In genomic region chr7:98236686-98237359, GRCm38 (mm10) we compare ENCODE assay signal across 12 mouse cellular contexts. TPM values are rescaled to one million over a fixed set of nuclear protein-coding genes. Genes with fewer than 3 reads are reported as not detected.
DNase-seq lines count a peak whose midpoint lies in the region; ATAC-seq and TF ChIP-seq lines count a peak whose summit lies in the region.
"Had no signal": no experiment of that assay in that cellular context is flagged by ENCODE, and none has a peak within 500 bp of the region (broad histone marks: within the 10 kb centered on the region; RNA-seq: fewer than 3 reads in every experiment).

No protein-coding gene starts in this region.

- H3K4me2 ChIP-seq in lung, postnatal 0 days (replicated peaks; ENCODE audit: low read depth, low read length) = no peak overlapping the region
- no peak overlapping the region for H3K4me2 ChIP-seq in hindbrain, embryonic 12.5 days (replicated peaks)
- H3K4me2 ChIP-seq: hindbrain, embryonic 15.5 days; neural tube, embryonic 12.5 days had no signal

- no peak overlapping the region for H3K4me3 ChIP-seq in lung, postnatal 0 days (ENCODE audit: low read depth, low read length)
- H3K4me3 ChIP-seq in hindbrain, embryonic 12.5 days = no peak overlapping the region
- H3K4me3 ChIP-seq: hindbrain, embryonic 15.5 days; neural tube, embryonic 12.5 days had no signal

- peak; percentile 9 for DNase-seq in lung, postnatal 0 days (ENCODE audit: low spot score)
- DNase-seq in lung, postnatal 36 days = no peak
- peak; percentile 12 to 54 for DNase-seq in frontal cortex, adult 2 months (ENCODE audit: extremely low spot score in 1 of 2, low spot score in 1 of 2)
- DNase-seq in layer of hippocampus, adult 9-10 months (ENCODE audit: low spot score) = peak; percentile 35
- DNase-seq in right cerebral cortex, postnatal 4 days = peak; percentile 63
- DNase-seq in spleen, adult 18-20 months = no peak
- DNase-seq: thymus, postnatal 4 days had no signal

- TF ChIP-seq EP300 in lung, postnatal 0 days (IDR thresholded peaks at IDR 0.05) = no peak

- no peak for ATAC-seq in lung, postnatal 0 days
- ATAC-seq in CD4-positive, CD25-positive, alpha-beta regulatory T cell, adult 4 months = no peak
- no peak for ATAC-seq in hindbrain, embryonic 12.5 days (ENCODE audit: low FRiP score)

- H3K27ac ChIP-seq in lung, postnatal 0 days (ENCODE audit: low read length) = no peak overlapping the region
- no peak overlapping the region for H3K27ac ChIP-seq in hindbrain, embryonic 12.5 days
- H3K27ac ChIP-seq: hindbrain, embryonic 15.5 days; neural tube, embryonic 12.5 days had no signal

- H3K36me3 ChIP-seq in lung, postnatal 0 days (ENCODE audit: insufficient read depth, low read length) = no peaks in the 10 kb centered on the region
- H3K36me3 ChIP-seq in hindbrain, embryonic 12.5 days = no peaks in the 10 kb centered on the region
- H3K36me3 ChIP-seq: hindbrain, embryonic 15.5 days; neural tube, embryonic 12.5 days had no signal

- no peak overlapping the region for H3K9ac ChIP-seq in lung, postnatal 0 days (replicated peaks; ENCODE audit: low read depth)
- no peak overlapping the region for H3K9ac ChIP-seq in hindbrain, embryonic 12.5 days
- H3K9ac ChIP-seq: hindbrain, embryonic 15.5 days; neural tube, embryonic 12.5 days had no signal

- no peaks in the 10 kb centered on the region for H3K27me3 ChIP-seq in lung, postnatal 0 days (replicated peaks; ENCODE audit: insufficient read depth, low read length)
- no peaks in the 10 kb centered on the region for H3K27me3 ChIP-seq in hindbrain, embryonic 12.5 days
- H3K27me3 ChIP-seq: hindbrain, embryonic 15.5 days; neural tube, embryonic 12.5 days had no signal

- H3K9me3 ChIP-seq in lung, postnatal 0 days (ENCODE audit: low read length) = no peaks in the 10 kb centered on the region
- H3K9me3 ChIP-seq in hindbrain, embryonic 12.5 days (replicated peaks) = no peaks in the 10 kb centered on the region
- H3K9me3 ChIP-seq: G1E; hindbrain, embryonic 15.5 days; neural tube, embryonic 12.5 days had no signal

- no peaks in the 10 kb centered on the region for H3K4me1 ChIP-seq in lung, postnatal 0 days (ENCODE audit: insufficient read depth, low read depth, low read length)
- no peaks in the 10 kb centered on the region for H3K4me1 ChIP-seq in hindbrain, embryonic 12.5 days
- H3K4me1 ChIP-seq: hindbrain, embryonic 15.5 days; neural tube, embryonic 12.5 days had no signal

- WGBS in lung, postnatal 0 days = 48% methylated on average over 3 of the region's 3 CpGs
- WGBS in hindbrain, embryonic 12.5 days = 96% methylated on average over 3 of the region's 3 CpGs

- TF ChIP-seq CTCF in lung, postnatal 0 days (IDR thresholded peaks at IDR 0.05) = no peak

RNA-seq across cellular contexts. Expression of gene B3gnt6, which starts 37.5 kb away (rescaled TPM):
- 0.23 and 0.44 TPM in 2 replicates for polyA plus RNA-seq in lung, postnatal 0 days (2015; fragmentation: Nextera tagmentation; extraction: Ambion mirVana)
- polyA plus RNA-seq in frontal cortex, adult 2 months (2012; rRNA removed) = 0.44 and 0.59 TPM in 2 replicates
- not detected for polyA plus RNA-seq in CD4-positive, CD25-positive, alpha-beta regulatory T cell, adult 4 months (2017; shearing (Covaris generic))
- polyA plus RNA-seq in hindbrain, embryonic 12.5 days (2016; fragmentation: Nextera tagmentation; extraction: Ambion mirVana) = 0.09 TPM in 1 of 2 replicates, not detected in the other

RNA-seq across cellular contexts. Expression of gene Capn5, which starts 58.7 kb away (rescaled TPM):
- polyA plus RNA-seq in lung, postnatal 0 days (2015; fragmentation: Nextera tagmentation; extraction: Ambion mirVana) = 5.0 and 5.2 TPM in 2 replicates
- polyA plus RNA-seq in frontal cortex, adult 2 months (2012; rRNA removed) = 28.7 and 29.4 TPM in 2 replicates
- polyA plus RNA-seq in CD4-positive, CD25-positive, alpha-beta regulatory T cell, adult 4 months (2017; shearing (Covaris generic)) = 1 to 10 TPM in 1 of 2 experiments, under 1 TPM in 1; 0.90 to 1.5 TPM
- 12.3 and 12.7 TPM in 2 replicates for polyA plus RNA-seq in hindbrain, embryonic 12.5 days (2016; fragmentation: Nextera tagmentation; extraction: Ambion mirVana)

Comparison
In these comparisons a context has a peak if more than half of its experiments do, and no peak if none do; other contexts are left out.
1. DNase-seq: peak in lung, postnatal 0 days (single experiment), frontal cortex, adult 2 months (2 of 2), layer of hippocampus, adult 9-10 months (single experiment) and right cerebral cortex, postnatal 4 days (single experiment); none in lung, postnatal 36 days (single experiment) and spleen, adult 18-20 months (0 of 2).